ENCODE assay signal across 1 mouse cellular context in the genomic region with DNA sequence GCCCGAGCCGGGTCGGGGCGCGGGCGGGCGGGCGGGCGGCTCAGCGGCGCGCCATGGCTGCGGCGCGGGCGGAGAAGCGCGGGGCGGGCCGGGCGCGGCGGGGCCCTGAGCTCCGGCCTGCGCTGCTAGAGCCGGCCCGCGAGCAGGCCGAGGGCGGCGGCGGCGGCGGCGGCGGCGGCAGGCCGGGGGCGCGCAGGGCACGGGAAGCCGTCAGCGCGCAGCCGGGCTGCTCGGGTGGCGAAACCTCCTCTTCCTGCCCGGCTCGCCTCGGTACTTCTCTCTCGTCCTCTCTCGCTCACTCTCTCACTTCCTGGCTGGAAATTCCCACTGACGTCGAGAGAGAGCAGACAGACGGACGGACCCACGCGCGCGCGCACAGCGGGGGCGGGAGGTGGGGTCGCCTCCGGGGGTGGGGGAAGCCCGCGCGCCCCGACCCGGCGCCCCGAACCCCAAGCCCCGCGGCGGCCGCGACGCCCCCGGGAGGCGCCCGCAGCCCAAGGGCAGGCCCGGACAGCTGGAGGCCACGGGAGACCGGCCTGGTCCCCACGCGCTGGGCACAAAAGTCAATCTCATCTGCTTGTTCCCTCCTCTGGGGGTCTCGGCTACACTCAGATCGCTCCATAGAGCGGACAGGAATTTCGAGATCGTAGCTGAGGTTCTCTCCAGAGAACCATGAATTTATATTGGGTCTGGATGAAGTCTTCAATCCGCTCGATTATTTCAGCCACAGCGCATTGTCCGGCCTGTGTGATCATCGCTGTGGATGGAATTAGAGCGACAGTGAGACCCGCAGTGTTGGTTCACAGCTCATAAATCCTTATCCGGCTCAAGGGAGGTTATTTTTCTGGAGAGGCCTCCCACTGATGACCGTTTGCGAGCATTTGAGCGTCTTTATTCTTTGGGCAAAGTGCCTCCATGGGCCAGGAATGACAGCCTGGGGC.
TF ChIP-seq lines count a peak whose summit lies in the region.

A gene (minus strand): TSS at position 357 of the 941 bp plus-strand sequence.

TF ChIP-seq in C2C12, 6 proteins besides CTCF, POLR2A, EP300 and RAD21 (continued from another document):
- TF ChIP-seq FOSL1 (IDR thresholded peaks at IDR 0.05; ENCODE audit: insufficient read depth, low read length, poor library complexity, severe bottlenecking), result no peak
- TF ChIP-seq MAX (IDR thresholded peaks at IDR 0.05), result no peak
- TF ChIP-seq CEBPB (IDR thresholded peaks at IDR 0.05; ENCODE audit: low read depth), result no peak
- no peak for TF ChIP-seq USF1 (IDR thresholded peaks at IDR 0.05; ENCODE audit: low read depth)
